Mouse (Mus musculus): ENCODE measurements around the gene Alkbh3.

The Alkbh3 gene

GRCm38 (mm10) chr2:93954781-93955578, 55.6 kb downstream of the Alkbh3 start:
- DNase-seq (ENCODE audit: low spot score) = no peak

GRCm38 (mm10) chr2:93953726-93954125, 56.9 kb downstream of the Alkbh3 start:
- DNase-seq (ENCODE audit: low spot score) = no peak

GRCm38 (mm10) chr2:93946976-93947375, 63.6 kb downstream of the Alkbh3 start:
- DNase-seq (ENCODE audit: low spot score) = no peak

- DNase-seq (ENCODE audit: low spot score) = no peak
Measured at GRCm38 (mm10) chr2:93944855-93945254, 65.8 kb downstream of the Alkbh3 start.

- DNase-seq (ENCODE audit: low spot score) = no peak
Measured at GRCm38 (mm10) chr2:93944099-93944498, 66.5 kb downstream of the Alkbh3 start.

GRCm38 (mm10) chr2:93941670-93942069, 68.9 kb downstream of the Alkbh3 start:
- no peak for DNase-seq (ENCODE audit: low spot score)

- DNase-seq (ENCODE audit: low spot score) = no peak
Measured at GRCm38 (mm10) chr2:93938534-93938933, 72.1 kb downstream of the Alkbh3 start.
